Mouse (Mus musculus) E14TG2a.4 (cell line): ENCODE data around the gene Tcp10a.
"Not testable (repeated sequence)": the region's sequence is repeated elsewhere in the genome, so short reads cannot be mapped to it uniquely, and the experiment has no call there.

Experiments
- CTCF ChIP-seq: conservative IDR thresholded peaks from 2 replicates; pipeline ENCODE4 v1.5.1; 2014; ENCODE audit warnings: low read length
- POU5F1 ChIP-seq: IDR thresholded peaks from 2 replicates; pipeline ENCODE4 v1.6.1; 2014; ENCODE audit warnings: low read length, borderline replicate concordance

DNA sequence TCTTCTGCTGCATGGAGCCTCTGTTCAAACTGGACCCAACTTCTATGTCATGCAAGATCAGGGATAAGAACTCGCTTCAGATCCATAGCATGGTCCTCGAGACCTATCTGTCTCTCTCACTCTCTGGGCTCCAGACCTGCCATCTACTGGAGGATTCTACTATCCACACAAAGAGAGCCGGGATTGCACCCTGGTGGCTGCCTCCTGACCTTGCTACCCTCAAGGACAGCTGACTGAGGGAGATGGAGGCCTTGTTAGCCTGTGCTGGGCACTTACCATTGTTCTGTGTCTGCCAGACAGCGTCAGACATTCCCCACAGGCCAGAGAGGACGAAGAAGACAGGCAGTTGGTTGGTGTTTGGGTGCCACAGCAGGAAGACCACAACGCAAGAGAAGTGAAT lies 45.0 kb downstream of the Tcp10a start:
- TF ChIP-seq CTCF, POU5F1: not testable (repeated sequence)
